ENCODE assay signal across 26 mouse cellular contexts in the genomic region with DNA sequence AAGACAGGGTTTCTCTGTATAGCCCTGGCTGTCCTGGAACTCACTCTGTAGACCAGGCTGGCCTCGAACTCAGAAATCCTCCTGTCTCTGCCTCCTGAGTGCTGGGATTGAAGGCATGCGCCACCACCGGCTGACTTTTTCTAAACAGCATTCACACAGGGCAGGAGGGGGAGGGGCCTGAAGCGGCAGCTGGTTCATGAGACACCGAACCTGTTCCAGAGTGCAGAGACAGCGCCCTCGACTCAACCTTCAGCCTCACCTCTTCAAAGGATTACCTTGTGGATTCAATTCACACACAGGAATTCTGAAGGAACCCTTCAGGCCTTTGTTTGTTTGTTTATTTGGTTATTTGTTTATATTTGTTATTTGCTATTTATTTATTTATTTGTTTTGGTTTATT. TPM values are rescaled to one million over a fixed set of nuclear protein-coding genes. Genes with fewer than 3 reads are reported as not detected.
"Had no signal": no experiment of that assay in that cellular context is flagged by ENCODE, and none has a peak within 500 bp of the region (broad histone marks: within the 10 kb centered on the region; RNA-seq: fewer than 3 reads in every experiment).

No protein-coding gene starts in this region.

- H3K4me2 ChIP-seq: liver, embryonic 12.5 days; lung, embryonic 14.5 days; midbrain, embryonic 13.5 days; midbrain, embryonic 15.5 days; neural tube, embryonic 13.5 days; neural tube, embryonic 15.5 days had no signal

- H3K9ac ChIP-seq: liver, embryonic 12.5 days; liver, embryonic 14.5 days; lung, embryonic 14.5 days; midbrain, embryonic 13.5 days; midbrain, embryonic 15.5 days; neural tube, embryonic 13.5 days; neural tube, embryonic 15.5 days had no signal

- H3K36me3 ChIP-seq: liver, embryonic 12.5 days; midbrain, embryonic 10.5 days; midbrain, embryonic 13.5 days; midbrain, embryonic 15.5 days; neural tube, embryonic 13.5 days; neural tube, embryonic 15.5 days had no signal

- H3K4me1 ChIP-seq: liver, embryonic 12.5 days; midbrain, embryonic 10.5 days; midbrain, embryonic 13.5 days; midbrain, embryonic 15.5 days; neural tube, embryonic 13.5 days; neural tube, embryonic 15.5 days had no signal

- H3K9me3 ChIP-seq: liver, embryonic 12.5 days; midbrain, embryonic 10.5 days; midbrain, embryonic 13.5 days; midbrain, embryonic 15.5 days; neural tube, embryonic 13.5 days; neural tube, embryonic 15.5 days had no signal

- H3K27me3 ChIP-seq: liver, embryonic 12.5 days; midbrain, embryonic 13.5 days; midbrain, embryonic 15.5 days; neural tube, embryonic 13.5 days; neural tube, embryonic 15.5 days had no signal

- H3K27ac ChIP-seq: liver, embryonic 12.5 days; liver, embryonic 14.5 days; midbrain, embryonic 10.5 days; midbrain, embryonic 13.5 days; midbrain, embryonic 15.5 days; neural tube, embryonic 13.5 days; neural tube, embryonic 15.5 days had no signal

- H3K4me3 ChIP-seq: liver, embryonic 12.5 days; midbrain, embryonic 10.5 days; midbrain, embryonic 13.5 days; midbrain, embryonic 15.5 days; myocyte; neural tube, embryonic 13.5 days; neural tube, embryonic 15.5 days had no signal

- ATAC-seq: liver, embryonic 12.5 days; midbrain, embryonic 13.5 days; midbrain, embryonic 15.5 days had no signal

- DNase-seq: lung, adult 18-20 months; lung, embryonic 14.5 days; lung, postnatal 10 days; lung, postnatal 4 days; retina, postnatal 1 day; right cerebral cortex, adult 18-20 months; right cerebral cortex, postnatal 25 days; right cerebral cortex, postnatal 4 days; thymus, adult 18-20 months; thymus, postnatal 14 days; thymus, postnatal 36 days had no signal

RNA-seq across cellular contexts. Expression of gene Spocd1, which starts 39.0 kb away (rescaled TPM):
- total RNA-seq: megakaryocyte-erythroid progenitor cell, adult 5-6 weeks had no signal
- polyA plus RNA-seq: liver, embryonic 16.5 days; lung, embryonic 14.5 days; lung, embryonic 16.5 days; midbrain, embryonic 10.5 days; midbrain, embryonic 13.5 days; midbrain, embryonic 15.5 days; myocyte; neural tube, embryonic 11.5 days; neural tube, embryonic 13.5 days; small intestine, adult 2 months; stomach, embryonic 14.5 days; stomach, embryonic 16.5 days had no signal
